Mouse (Mus musculus) gastrocnemius, adult 2 months (tissue): ENCODE results near the gene Zc3h10. TPM values are rescaled to one million over a fixed set of nuclear protein-coding genes. Genes with fewer than 3 reads are reported as not detected.

Source experiments
- DNase-seq: peaks from one replicate; pipeline ENCODE4 v3.0.0; 2022
- H3K27ac ChIP-seq: fragments of 200-600 bp; 2 replicates; pipeline ENCODE4 v1.8.1; 2022; ENCODE audit warnings: mild to moderate bottlenecking
- H3K4me3 ChIP-seq: fragments of 200-600 bp; 2 replicates; pipeline ENCODE4 v1.8.1; 2022; ENCODE audit warnings: mild to moderate bottlenecking, moderate library complexity
- CTCF ChIP-seq: fragments of 200-600 bp; IDR thresholded peaks from 2 replicates; pipeline ENCODE4 v1.8.1; 2022; ENCODE audit warnings: antibody characterized with exemption, mild to moderate bottlenecking, moderate library complexity
- intact Hi-C: fragments of 180-260 bp; cut with DNase I; formaldehyde crosslinking; loops from one replicate; pipeline ENCODE4 v1.15.1; 2025
- total RNA-seq, 2 experiments: library from RNA; stranded (reverse); gene quantifications; 2 replicates each; pipeline ENCODE4 v1.2.3; 2021

The Zc3h10 gene
- total RNA-seq, 2 experiments from 2014 or later: 4.2 to 6.5 TPM

GRCm38 (mm10) chr10:128535624-128536265 is 11.8 kb downstream of the Zc3h10 start:
- TF ChIP-seq CTCF: no peak
- intact Hi-C loops: loop anchor here (1.0 to 5.0 kb wide), 3 partner anchors 16 to 76 kb away; partner anchors contain the start of gene Smarcc2
- no peak for DNase-seq
- H3K4me3 ChIP-seq: peak overlapping the region; percentile 57
- peak overlapping the region; percentile 77 for H3K27ac ChIP-seq

- no peak for TF ChIP-seq CTCF
- DNase-seq: no peak
- peak overlapping the region; percentile 77; the same call in 1 of the 2 replicates for H3K27ac ChIP-seq
- no peak overlapping the region for H3K4me3 ChIP-seq
- intact Hi-C loops: loop anchor here (5.0 kb wide), 1 partner anchor 33 kb away; no protein-coding TSS in a partner anchor
These were observed 12.4 kb downstream of the Zc3h10 start for GRCm38 (mm10) chr10:128535206-128535605.

- intact Hi-C loops: loop anchor here (5.0 kb wide), 1 partner anchor 34 kb away; the partner anchor contains the start of gene Myl6
- peak overlapping the region; percentile 85 for H3K4me3 ChIP-seq
These were observed 20.9 kb downstream of the Zc3h10 start for GRCm38 (mm10) chr10:128526366-128527356.

GRCm38 (mm10) chr10:128525671-128526308 is 21.8 kb downstream of the Zc3h10 start, which contains the start of gene Esyt1:
TSS of gene Esyt1 (minus strand) at chr10:128525871.
- Histone ChIP-seq H3K27ac (peak within 1 kb of the TSS; percentile 94), H3K4me3 (peak within 1 kb of the TSS; percentile 85)
- DNase-seq: peak; percentile 97
- TF ChIP-seq CTCF: peak; percentile 69
- intact Hi-C loops: loop anchor here (5.0 kb wide), 1 partner anchor 33 kb away; the partner anchor contains the start of gene Myl6

More at GRCm38 (mm10) chr10:128526366-128527356, 20.9 kb downstream of the Zc3h10 start:
- no peak for DNase-seq
- no peak for TF ChIP-seq CTCF
- peak overlapping the region; percentile 94 for H3K27ac ChIP-seq

- H3K4me3 ChIP-seq: peak overlapping the region; percentile 85
- DNase-seq: peak; percentile 72
- TF ChIP-seq CTCF: no peak
- H3K27ac ChIP-seq: peak overlapping the region; percentile 94
- intact Hi-C loops: loop anchor here (5.0 kb wide), 1 partner anchor 33 kb away; the partner anchor contains the start of gene Myl6
These were observed 22.6 kb downstream of the Zc3h10 start for GRCm38 (mm10) chr10:128524732-128525662.

GRCm38 (mm10) chr10:128524111-128524731 is 23.4 kb downstream of the Zc3h10 start:
- peak overlapping the region; percentile 85 for H3K4me3 ChIP-seq
- intact Hi-C loops: no loop called here
- no peak for DNase-seq
- TF ChIP-seq CTCF: no peak
- H3K27ac ChIP-seq: peak overlapping the region; percentile 94

- intact Hi-C loops: loop anchor here (2.0 kb wide), 1 partner anchor 14 kb away; no protein-coding TSS in a partner anchor
- TF ChIP-seq CTCF: no peak
- no peak for DNase-seq
- Histone ChIP-seq H3K4me3 (no peak overlapping the region), H3K27ac (no peak overlapping the region)
These were observed 25.2 kb downstream of the Zc3h10 start for GRCm38 (mm10) chr10:128522351-128522750.

- no peak for TF ChIP-seq CTCF
- DNase-seq: no peak
- no peak overlapping the region for H3K4me3 ChIP-seq
- intact Hi-C loops: no loop called here
- H3K27ac ChIP-seq: no peak overlapping the region
These were observed 27.0 kb downstream of the Zc3h10 start for GRCm38 (mm10) chr10:128520591-128520990.

- peak; percentile 70 for TF ChIP-seq CTCF
- H3K27ac ChIP-seq: no peak overlapping the region
- intact Hi-C loops: loop anchor here (1.0 kb wide), 1 partner anchor 17 kb away; no protein-coding TSS in a partner anchor
- H3K4me3 ChIP-seq: no peak overlapping the region
- DNase-seq: peak; percentile 69
These were observed 28.7 kb downstream of the Zc3h10 start for GRCm38 (mm10) chr10:128518833-128519232.

GRCm38 (mm10) chr10:128516677-128517076 is 30.9 kb downstream of the Zc3h10 start:
- DNase-seq: no peak
- no peak overlapping the region for H3K4me3 ChIP-seq
- intact Hi-C loops: no loop called here
- TF ChIP-seq CTCF: no peak
- H3K27ac ChIP-seq: no peak overlapping the region

GRCm38 (mm10) chr10:128516029-128516428 is 31.5 kb downstream of the Zc3h10 start:
- no peak for DNase-seq
- no peak overlapping the region for H3K27ac ChIP-seq
- intact Hi-C loops: no loop called here
- TF ChIP-seq CTCF: no peak
- no peak overlapping the region for H3K4me3 ChIP-seq
